Mouse (Mus musculus): ENCODE measurements around the gene Pid1. TPM values are rescaled to one million over a fixed set of nuclear protein-coding genes. Genes with fewer than 3 reads are reported as not detected.

Pid1 gene
- polyA plus RNA-seq, 1 experiment from 2014 or later, result 14.0 TPM

Small RNA genes lying within 50 kb of the gene (microRNA-seq; reads per million reads assigned to microRNA genes)
- not detected for gene Mir6353
